Mouse (Mus musculus) small intestine, adult 2 months (tissue): ENCODE measurements around the gene Rph3al.

Experiments used
- CTCF ChIP-seq: fragments of 200-500 bp; IDR thresholded peaks from 2 replicates; pipeline ENCODE4 v1.5.1; 2012; ENCODE audit warnings: low read depth, mild to moderate bottlenecking, control low read depth, inconsistent platforms, low read length, moderate library complexity, mixed read lengths; ENCODE audit not compliant: insufficient replicate concordance, insufficient read length; ENCODE audit errors: extremely low read depth
- POLR2A ChIP-seq: fragments of 200-500 bp; IDR thresholded peaks from 2 replicates; pipeline ENCODE4 v1.6.1; 2012; ENCODE audit warnings: low read depth, mild to moderate bottlenecking, control low read depth, inconsistent platforms, low read length, moderate library complexity

DNA sequence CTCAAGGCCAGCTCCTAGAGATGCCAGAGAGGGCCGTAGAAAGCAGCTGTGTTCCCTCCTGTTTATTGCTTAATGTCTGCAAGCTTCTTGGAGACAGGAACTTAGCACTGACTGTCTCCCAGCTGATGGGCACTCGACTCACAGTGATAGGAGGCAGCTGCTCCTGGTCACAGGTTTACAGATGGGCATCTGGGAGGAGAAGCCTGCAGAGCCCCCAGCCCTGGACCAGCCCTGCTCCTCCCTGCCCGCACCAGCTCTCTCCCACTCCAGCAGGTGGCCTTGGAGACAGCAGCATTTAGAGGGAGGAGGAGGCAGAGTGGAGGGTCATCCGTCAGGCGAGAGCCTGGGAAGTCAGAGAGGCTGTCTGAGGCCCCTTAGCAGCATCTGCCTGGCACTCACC is 130.7 kb downstream of the Rph3al start:
- TF ChIP-seq POLR2A: no peak
- TF ChIP-seq CTCF: no peak
